ENCODE assay signal across 24 mouse cellular contexts in genomic region chr1:191404301-191404700, GRCm38 (mm10). TPM values are rescaled to one million over a fixed set of nuclear protein-coding genes. Genes with fewer than 3 reads are reported as not detected.
A peak's percentile ranks its signal among the peaks of the same experiment; 100 is the strongest.
DNase-seq lines count a peak whose midpoint lies in the region; ATAC-seq and TF ChIP-seq lines count a peak whose summit lies in the region.
"Had no signal": no experiment of that assay in that cellular context is flagged by ENCODE, and none has a peak within 500 bp of the region (broad histone marks: within the 10 kb centered on the region; RNA-seq: fewer than 3 reads in every experiment).

No protein-coding gene starts in this region.

- WGBS in heart, adult 2 months, result 56% methylated on average over 1 of the region's 1 CpGs
- 43% methylated on average over 1 of the region's 1 CpGs for WGBS in liver, postnatal 0 days (ENCODE audit: insufficient replicate concordance)
- WGBS in lung, postnatal 0 days, result 42% methylated on average over 1 of the region's 1 CpGs
- WGBS in forebrain, embryonic 14.5 days, result 68% methylated on average over 1 of the region's 1 CpGs

- H3K9ac ChIP-seq in heart, adult 2 months (ENCODE audit: low read depth, low read length), result no peak overlapping the region
- no peak overlapping the region for H3K9ac ChIP-seq in liver, postnatal 0 days (replicated peaks)
- H3K9ac ChIP-seq in lung, postnatal 0 days (replicated peaks; ENCODE audit: low read depth), result no peak overlapping the region
- no peak overlapping the region for H3K9ac ChIP-seq in forebrain, embryonic 14.5 days (ENCODE audit: low read length)
- H3K9ac ChIP-seq: forebrain, embryonic 13.5 days; limb, embryonic 13.5 days; liver, embryonic 13.5 days; lung, embryonic 14.5 days; midbrain, embryonic 15.5 days; neural tube, embryonic 13.5 days; stomach, embryonic 15.5 days had no signal

- H3K4me3 ChIP-seq in heart, adult 2 months, result no peak overlapping the region
- H3K4me3 ChIP-seq in liver, postnatal 0 days (ENCODE audit: low read depth, low read length), result no peak overlapping the region
- no peak overlapping the region for H3K4me3 ChIP-seq in lung, postnatal 0 days (ENCODE audit: low read depth, low read length)
- H3K4me3 ChIP-seq in forebrain, embryonic 14.5 days (ENCODE audit: low read depth, low read length), result no peak overlapping the region
- H3K4me3 ChIP-seq: forebrain, embryonic 13.5 days; hindbrain, embryonic 10.5 days; limb, embryonic 13.5 days; liver, embryonic 13.5 days; megakaryocyte, embryonic 14.5 days; midbrain, embryonic 15.5 days; neural tube, embryonic 13.5 days; stomach, embryonic 15.5 days had no signal

- ATAC-seq in liver, postnatal 0 days, result no peak
- ATAC-seq in activated CD4-positive, CD25-positive, alpha-beta regulatory T cell, adult 4 months, result peak; percentile 20
- no peak for ATAC-seq in lung, postnatal 0 days
- ATAC-seq in forebrain, embryonic 14.5 days, result no peak
- ATAC-seq: forebrain, embryonic 13.5 days; midbrain, embryonic 15.5 days had no signal

- H3K79me2 ChIP-seq in heart, adult 2 months (replicated peaks; ENCODE audit: control insufficient read depth, insufficient read depth, low read length), result no peaks in the 10 kb centered on the region

- no peak for DNase-seq in heart, adult 2 months
- DNase-seq in heart, adult 9 months (ENCODE audit: low spot score in 2 of 2), result no peak
- no peak for DNase-seq in liver, postnatal 0 days
- DNase-seq in liver, result no peak
- DNase-seq in thymus, postnatal 25 days, result peak; percentile 77
- no peak for DNase-seq in lung, postnatal 0 days (ENCODE audit: low spot score)
- no peak for DNase-seq in forebrain, embryonic 14.5 days (ENCODE audit: low spot score)
- DNase-seq: adrenal gland, postnatal 25 days; cerebellum, adult 9-10 months; gastrocnemius, postnatal 14 days; kidney, adult 2 months; kidney, postnatal 14 days; layer of hippocampus, postnatal 36 days; liver, embryonic 13.5 days; lung, embryonic 14.5 days; lung, postnatal 36 days had no signal

- no peak overlapping the region for H3K4me2 ChIP-seq in liver, postnatal 0 days (ENCODE audit: low read depth, low read length)
- no peak overlapping the region for H3K4me2 ChIP-seq in lung, postnatal 0 days (replicated peaks; ENCODE audit: low read depth, low read length)
- H3K4me2 ChIP-seq in forebrain, embryonic 14.5 days (ENCODE audit: low read length), result no peak overlapping the region
- H3K4me2 ChIP-seq: forebrain, embryonic 13.5 days; limb, embryonic 13.5 days; liver, embryonic 13.5 days; lung, embryonic 14.5 days; midbrain, embryonic 15.5 days; neural tube, embryonic 13.5 days; stomach, embryonic 15.5 days had no signal

- intact Hi-C loops in heart, adult 2 months (cut with DNase I), result no loop called here

- no peak overlapping the region for H3K27ac ChIP-seq in heart, adult 2 months
- no peak overlapping the region for H3K27ac ChIP-seq in liver, postnatal 0 days (ENCODE audit: low read depth)
- no peak overlapping the region for H3K27ac ChIP-seq in lung, postnatal 0 days (ENCODE audit: low read length)
- no peak overlapping the region for H3K27ac ChIP-seq in forebrain, embryonic 14.5 days (ENCODE audit: low read depth, low read length)
- H3K27ac ChIP-seq: forebrain, embryonic 13.5 days; hindbrain, embryonic 10.5 days; limb, embryonic 13.5 days; liver, embryonic 13.5 days; midbrain, embryonic 15.5 days; neural tube, embryonic 13.5 days; stomach, embryonic 15.5 days had no signal

- no peak for TF ChIP-seq POLR2A in heart, adult 2 months (IDR thresholded peaks at IDR 0.05; ENCODE audit: insufficient read depth, low read depth, low read length)

- H3K27me3 ChIP-seq in heart, adult 2 months (ENCODE audit: control insufficient read depth, insufficient read depth, low read length), result no peaks in the 10 kb centered on the region
- no peaks in the 10 kb centered on the region for H3K27me3 ChIP-seq in liver, postnatal 0 days (ENCODE audit: insufficient read depth, low read length)
- no peaks in the 10 kb centered on the region for H3K27me3 ChIP-seq in lung, postnatal 0 days (replicated peaks; ENCODE audit: insufficient read depth, low read length)
- no peaks in the 10 kb centered on the region for H3K27me3 ChIP-seq in forebrain, embryonic 14.5 days (replicated peaks; ENCODE audit: control insufficient read depth, insufficient read depth, low read length)
- H3K27me3 ChIP-seq: forebrain, embryonic 13.5 days; liver, embryonic 13.5 days; midbrain, embryonic 15.5 days; stomach, embryonic 15.5 days had no signal

- 0 out of 2 replicates have a peak, but pooled peaks have one; percentile 13 for TF ChIP-seq CTCF in heart, adult 2 months (IDR thresholded peaks at IDR 0.05)
- TF ChIP-seq CTCF in liver, postnatal 0 days (IDR thresholded peaks at IDR 0.05; ENCODE audit: low read depth), result peak; percentile 35
- TF ChIP-seq CTCF in lung, postnatal 0 days (IDR thresholded peaks at IDR 0.05), result no peak

- no peaks in the 10 kb centered on the region for H3K36me3 ChIP-seq in heart, adult 2 months (ENCODE audit: control insufficient read depth, insufficient read depth, low read length)
- H3K36me3 ChIP-seq in liver, postnatal 0 days (replicated peaks; ENCODE audit: insufficient read depth, low read length), result no peaks in the 10 kb centered on the region
- no peaks in the 10 kb centered on the region for H3K36me3 ChIP-seq in lung, postnatal 0 days (ENCODE audit: insufficient read depth, low read length)
- no peaks in the 10 kb centered on the region for H3K36me3 ChIP-seq in forebrain, embryonic 14.5 days (ENCODE audit: control insufficient read depth, insufficient read depth, low read length)
- H3K36me3 ChIP-seq: hindbrain, embryonic 10.5 days; limb, embryonic 13.5 days; liver, embryonic 13.5 days; midbrain, embryonic 15.5 days; neural tube, embryonic 13.5 days; stomach, embryonic 15.5 days had no signal

- no peaks in the 10 kb centered on the region for H3K4me1 ChIP-seq in heart, adult 2 months (ENCODE audit: control insufficient read depth, insufficient read depth, low read length)
- peaks cover 3% of the 10 kb centered on the region; the same call in 1 of the 2 replicates for H3K4me1 ChIP-seq in liver, postnatal 0 days (ENCODE audit: insufficient read depth)
- no peaks in the 10 kb centered on the region for H3K4me1 ChIP-seq in lung, postnatal 0 days (ENCODE audit: insufficient read depth, low read depth, low read length)
- no peaks in the 10 kb centered on the region for H3K4me1 ChIP-seq in forebrain, embryonic 14.5 days (ENCODE audit: control insufficient read depth, insufficient read depth, low read length)
- H3K4me1 ChIP-seq: forebrain, embryonic 13.5 days; limb, embryonic 13.5 days; midbrain, embryonic 15.5 days; stomach, embryonic 15.5 days had no signal

- no peaks in the 10 kb centered on the region for H3K9me3 ChIP-seq in liver, postnatal 0 days (ENCODE audit: low read length)
- H3K9me3 ChIP-seq in lung, postnatal 0 days (ENCODE audit: low read length), result no peaks in the 10 kb centered on the region
- H3K9me3 ChIP-seq in forebrain, embryonic 14.5 days (replicated peaks; ENCODE audit: control insufficient read depth, low read length), result no peaks in the 10 kb centered on the region
- H3K9me3 ChIP-seq: forebrain, embryonic 13.5 days; hindbrain, embryonic 10.5 days; limb, embryonic 13.5 days; liver, embryonic 13.5 days; megakaryocyte, embryonic 14.5 days; midbrain, embryonic 15.5 days; neural tube, embryonic 13.5 days; stomach, embryonic 15.5 days had no signal

- no peak for TF ChIP-seq EP300 in heart, adult 2 months (IDR thresholded peaks at IDR 0.05; ENCODE audit: insufficient read depth, low read depth, low read length)
- TF ChIP-seq EP300 in liver, postnatal 0 days (IDR thresholded peaks at IDR 0.05; ENCODE audit: low read depth), result no peak
- no peak for TF ChIP-seq EP300 in lung, postnatal 0 days (IDR thresholded peaks at IDR 0.05)

RNA-seq across cellular contexts. Expression of gene Ppp2r5a, which starts 1.2 kb away (rescaled TPM):
- total RNA-seq in heart, adult 2 months (2021), result 100 to 1,000 TPM; 105 to 110 TPM
- polyA plus RNA-seq in heart, adult 2 months (2012; rRNA removed), result 53.7 and 79.2 TPM in 2 replicates
- 27.1 and 30.7 TPM in 2 replicates for polyA plus RNA-seq in liver, postnatal 0 days (2015; fragmentation: Nextera tagmentation; extraction: Ambion mirVana)
- 10 to 100 TPM; 43.2 to 52.2 TPM for polyA plus RNA-seq in activated CD4-positive, CD25-positive, alpha-beta regulatory T cell, adult 4 months (2017; shearing (Covaris generic))
- polyA plus RNA-seq in lung, postnatal 0 days (2015; fragmentation: Nextera tagmentation; extraction: Ambion mirVana), result 51.5 and 56.0 TPM in 2 replicates
- 10.5 and 11.8 TPM in 2 replicates for polyA plus RNA-seq in forebrain, embryonic 14.5 days (2014; fragmentation: Nextera tagmentation; extraction: Ambion mirVana)
